Mouse (Mus musculus): Measurements from ENCODE around the gene Syndig1l. TPM values are rescaled to one million over a fixed set of nuclear protein-coding genes. Genes with fewer than 3 reads are reported as not detected.

Syndig1l gene
- polyA plus RNA-seq, 1 experiment from 2014 or later = not detected

DNA sequence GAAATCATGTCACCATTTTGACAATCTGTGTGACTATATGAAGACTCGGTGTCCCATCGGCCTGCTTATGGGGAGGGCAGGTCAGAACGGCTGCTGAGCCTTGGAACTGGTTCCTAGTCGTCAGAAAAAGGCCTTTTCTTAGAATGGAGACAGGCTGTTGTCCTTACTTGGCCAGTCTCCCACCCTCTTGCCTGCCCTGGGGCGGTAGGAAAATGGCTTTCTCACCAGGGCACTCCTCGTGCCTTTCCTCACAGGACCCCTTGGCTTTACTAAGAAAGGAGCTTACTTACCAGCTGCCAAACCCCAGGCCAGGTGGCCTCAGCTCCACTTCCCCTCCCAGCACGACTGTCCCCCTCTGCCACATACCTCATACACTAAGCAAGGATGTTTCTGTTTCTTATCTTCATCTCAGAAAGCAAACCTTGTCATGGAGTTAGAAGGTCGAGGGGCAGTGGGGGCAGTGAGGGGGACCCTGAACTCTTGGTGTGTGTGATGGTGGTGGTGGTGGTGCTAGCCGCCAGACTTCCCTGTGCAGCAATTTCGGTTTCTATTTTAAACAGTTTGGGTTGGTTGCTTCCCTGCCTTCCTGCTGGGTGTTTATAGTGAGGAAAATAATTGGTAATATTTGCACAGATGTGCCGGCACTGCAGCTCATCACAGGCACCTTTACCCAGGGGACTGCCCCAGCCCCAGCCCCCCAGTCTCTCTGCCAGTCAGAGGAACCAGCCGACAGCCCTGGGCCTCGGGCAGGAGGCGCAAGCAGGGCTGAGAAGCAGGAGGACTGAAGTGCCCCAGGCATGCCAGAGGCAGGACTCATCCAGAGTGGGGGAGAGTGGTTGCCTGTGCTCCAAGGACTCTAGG lies 23.7 kb downstream of the Syndig1l start:
- 0 out of 2 replicates have a peak overlapping the region, but pooled peaks have one; percentile 0 for H3K4me2 ChIP-seq
- H3K9me3 ChIP-seq = peaks cover 4% of the 10 kb centered on the region; the same call in 1 of the 2 replicates
- H3K4me1 ChIP-seq (replicated peaks) = peaks cover 18% of the 10 kb centered on the region
- no peak overlapping the region for H3K4me3 ChIP-seq (replicated peaks)
- 40% methylated on average over 14 of the region's 14 CpGs for WGBS
- no peak for ATAC-seq (ENCODE audit: insufficient number of reproducible peaks, insufficient read depth, low FRiP score, low TSS enrichment, low read depth)
- peaks cover 14% of the 10 kb centered on the region; the same call in 1 of the 2 replicates for H3K27me3 ChIP-seq
- H3K36me3 ChIP-seq = no peaks in the 10 kb centered on the region
- H3K27ac ChIP-seq = 0 out of 2 replicates have a peak overlapping the region, but pooled peaks have one; percentile 29
- no peak overlapping the region for H3K9ac ChIP-seq (replicated peaks)

DNA sequence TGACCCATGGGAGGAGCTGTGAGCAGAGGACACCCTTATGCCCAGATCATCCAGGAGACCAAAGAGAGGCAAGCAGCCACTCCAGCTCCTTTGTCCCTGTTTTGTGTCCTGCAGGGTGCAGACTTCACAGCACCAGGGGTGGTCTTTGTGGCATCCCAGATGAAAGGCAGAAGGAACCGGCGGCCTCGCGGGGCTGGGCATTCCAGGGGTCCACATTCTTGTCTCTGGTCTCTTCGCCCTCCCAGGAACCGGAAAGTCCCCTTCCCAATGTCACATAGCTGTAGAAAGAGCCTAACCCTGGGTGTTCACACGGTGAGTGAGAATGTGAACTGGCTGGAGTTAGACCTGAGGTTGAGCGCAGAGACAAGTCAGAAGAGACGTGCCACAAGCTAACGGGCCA lies 27.0 kb downstream of the Syndig1l start:
- Histone ChIP-seq H3K9me3 (peaks cover 4% of the 10 kb centered on the region; the same call in 1 of the 2 replicates), H3K27ac (no peak overlapping the region), H3K4me2 (no peak overlapping the region), H3K27me3 (peaks cover 14% of the 10 kb centered on the region; the same call in 1 of the 2 replicates), H3K9ac (replicated peaks) (no peak overlapping the region), H3K4me3 (replicated peaks) (no peak overlapping the region), H3K36me3 (no peaks in the 10 kb centered on the region), H3K4me1 (replicated peaks) (peaks cover 11% of the 10 kb centered on the region)
- ATAC-seq (ENCODE audit: insufficient number of reproducible peaks, insufficient read depth, low FRiP score, low TSS enrichment, low read depth) = no peak
- WGBS = 23% methylated on average over 10 of the region's 10 CpGs

DNA sequence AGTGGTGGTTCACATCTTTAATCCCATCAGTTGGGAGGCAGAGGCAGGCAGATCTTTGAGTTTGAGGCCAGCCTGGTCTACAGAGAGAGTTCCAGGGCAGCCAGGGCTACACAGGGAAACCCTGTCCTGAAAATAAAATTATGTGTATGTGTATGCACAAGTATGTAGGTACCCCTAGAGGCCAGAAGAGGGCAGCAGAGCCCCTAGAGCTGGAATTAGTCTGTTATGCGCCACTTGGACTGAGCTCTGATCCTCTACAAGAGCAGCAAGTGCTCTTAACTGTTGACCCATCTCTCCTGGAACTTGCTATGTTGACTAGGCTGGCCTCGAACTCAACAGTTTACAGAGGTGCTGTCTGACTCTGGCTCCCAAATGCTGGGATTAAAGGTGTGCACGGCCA lies 28.1 kb downstream of the Syndig1l start:
- Histone ChIP-seq H3K9me3 (peaks cover 4% of the 10 kb centered on the region; the same call in 1 of the 2 replicates), H3K27ac (no peak overlapping the region), H3K4me3 (replicated peaks) (no peak overlapping the region), H3K27me3 (peaks cover 14% of the 10 kb centered on the region; the same call in 1 of the 2 replicates), H3K9ac (replicated peaks) (no peak overlapping the region), H3K4me2 (no peak overlapping the region), H3K4me1 (replicated peaks) (peaks cover 11% of the 10 kb centered on the region), H3K36me3 (no peaks in the 10 kb centered on the region)
- ATAC-seq (ENCODE audit: insufficient number of reproducible peaks, insufficient read depth, low FRiP score, low TSS enrichment, low read depth) = no peak
- WGBS = 93% methylated on average over 3 of the region's 3 CpGs

DNA sequence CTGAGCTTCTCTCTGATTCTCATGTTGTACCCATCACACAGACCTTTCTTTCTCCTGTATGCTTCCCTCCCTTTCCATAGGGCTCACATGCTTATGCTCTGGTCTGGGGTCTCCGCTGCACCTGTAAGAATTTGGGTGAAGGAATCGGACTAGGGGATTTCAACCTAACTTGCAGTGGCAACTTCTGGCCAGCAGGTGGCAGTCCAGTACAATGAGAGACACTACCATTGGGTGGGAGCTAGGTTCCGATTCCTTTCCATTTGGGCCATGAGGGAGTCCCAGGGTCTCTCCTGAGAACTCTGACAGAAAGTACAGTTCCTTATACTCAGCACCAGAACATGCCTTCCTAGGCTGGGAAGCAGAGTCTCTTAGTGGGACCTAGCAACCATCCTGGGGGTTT lies 44.7 kb downstream of the Syndig1l start:
- Histone ChIP-seq H3K4me3 (replicated peaks) (no peak overlapping the region), H3K9ac (replicated peaks) (no peak overlapping the region), H3K27ac (no peak overlapping the region), H3K9me3 (no peaks in the 10 kb centered on the region), H3K4me2 (no peak overlapping the region), H3K4me1 (replicated peaks) (no peaks in the 10 kb centered on the region), H3K36me3 (no peaks in the 10 kb centered on the region), H3K27me3 (peaks cover 9% of the 10 kb centered on the region)
- 22% methylated on average over 3 of the region's 3 CpGs for WGBS
- ATAC-seq (ENCODE audit: insufficient number of reproducible peaks, insufficient read depth, low FRiP score, low TSS enrichment, low read depth) = no peak

DNA sequence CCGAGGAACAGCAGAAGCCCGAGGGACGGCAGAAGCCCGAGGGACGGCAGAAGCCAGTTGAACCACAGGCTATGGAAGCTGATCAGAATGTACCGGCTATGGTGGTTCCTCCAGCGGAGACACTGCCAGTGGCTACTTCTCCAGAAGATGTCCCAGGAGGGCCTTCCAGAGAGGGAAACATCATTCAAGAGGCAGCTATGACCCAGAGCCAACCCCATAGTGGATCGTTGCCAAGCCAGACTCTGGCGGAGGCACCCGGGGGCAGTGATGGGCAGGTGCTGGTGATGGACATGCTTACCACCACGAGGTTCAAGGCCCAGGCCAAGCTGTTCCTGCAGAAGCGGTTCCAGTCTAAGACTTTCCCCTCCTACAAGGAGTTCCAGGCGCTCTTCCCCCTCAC lies 48.4 kb downstream of the Syndig1l start:
- Histone ChIP-seq H3K9me3 (no peaks in the 10 kb centered on the region), H3K27ac (no peak overlapping the region), H3K4me1 (replicated peaks) (no peaks in the 10 kb centered on the region), H3K9ac (replicated peaks) (no peak overlapping the region), H3K27me3 (peaks cover 13% of the 10 kb centered on the region; the same call in 1 of the 2 replicates), H3K4me3 (replicated peaks) (no peak overlapping the region), H3K36me3 (no peaks in the 10 kb centered on the region), H3K4me2 (no peak overlapping the region)
- 88% methylated on average over 13 of the region's 13 CpGs for WGBS
- ATAC-seq (ENCODE audit: insufficient number of reproducible peaks, insufficient read depth, low FRiP score, low TSS enrichment, low read depth) = no peak

DNA sequence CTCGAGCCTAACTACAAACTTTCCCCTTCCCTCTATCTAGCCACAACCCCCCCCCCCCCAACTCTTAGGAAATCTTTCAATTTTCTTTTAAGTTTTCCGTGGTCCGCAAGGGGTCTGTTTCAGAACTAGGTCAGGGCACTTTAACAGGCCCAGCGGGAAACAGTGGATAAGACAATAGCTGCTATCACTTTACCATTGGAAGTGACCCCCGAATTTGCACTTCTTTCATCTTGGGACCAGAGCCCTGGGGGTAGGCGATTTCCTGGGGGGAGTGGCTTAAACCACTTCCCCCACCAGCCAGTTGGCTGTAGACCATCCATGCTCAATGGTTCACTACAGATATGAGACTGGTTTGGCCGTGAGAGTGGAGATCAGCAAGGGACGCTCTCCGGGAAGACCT lies 58.0 kb downstream of the Syndig1l start, which contains the start of gene Vrtn:
Gene Vrtn (plus strand): TSS at position 366 of the 400 bp plus-strand sequence.
- Histone ChIP-seq H3K27me3 (peaks cover 60% of the 10 kb centered on the region), H3K4me3 (replicated peaks) (no peak within 1 kb of the TSS; the same call in 1 of the 2 replicates)

DNA sequence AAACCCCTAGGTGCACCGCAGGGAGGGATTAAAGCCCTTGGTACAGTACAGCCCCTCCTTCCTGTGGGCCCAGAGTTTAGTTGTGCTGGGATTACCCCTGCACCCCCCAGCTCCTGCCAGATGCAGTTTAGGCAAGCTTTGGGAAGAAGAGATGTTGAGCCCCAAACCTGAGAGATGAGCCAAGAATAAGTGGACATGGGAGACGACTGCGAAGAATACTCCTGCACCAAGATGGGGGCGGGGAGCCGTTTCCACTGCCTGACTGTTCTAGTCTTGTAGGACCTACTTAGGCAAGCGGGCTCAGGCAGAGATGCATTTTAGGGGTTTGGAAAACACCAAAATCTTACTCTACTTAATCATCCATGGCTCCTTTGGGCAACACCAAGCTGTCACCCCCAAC lies 58.4 kb downstream of the Syndig1l start:
- H3K4me3 ChIP-seq (replicated peaks) = no peak overlapping the region
- H3K9me3 ChIP-seq = peaks cover 4% of the 10 kb centered on the region; the same call in 1 of the 2 replicates
- no peak overlapping the region for H3K27ac ChIP-seq
- H3K9ac ChIP-seq (replicated peaks) = no peak overlapping the region
- 16% methylated on average over 6 of the region's 6 CpGs for WGBS
- no peak for ATAC-seq (ENCODE audit: insufficient number of reproducible peaks, insufficient read depth, low FRiP score, low TSS enrichment, low read depth)
- peaks cover 18% of the 10 kb centered on the region for H3K4me1 ChIP-seq (replicated peaks)
- peaks cover 60% of the 10 kb centered on the region for H3K27me3 ChIP-seq
- no peaks in the 10 kb centered on the region for H3K36me3 ChIP-seq
- H3K4me2 ChIP-seq = no peak overlapping the region

More for the DNA sequence above, 58.0 kb downstream of the Syndig1l start, which contains the start of gene Vrtn:
- Histone ChIP-seq H3K9ac (replicated peaks) (no peak within 1 kb of the TSS), H3K4me1 (replicated peaks) (peaks cover 18% of the 10 kb centered on the region), H3K36me3 (no peaks in the 10 kb centered on the region), H3K4me2 (0 out of 2 replicates have a peak within 1 kb of the TSS, but pooled peaks have one; percentile 42), H3K27ac (no peak within 1 kb of the TSS), H3K9me3 (peaks cover 4% of the 10 kb centered on the region; the same call in 1 of the 2 replicates)
- ATAC-seq (ENCODE audit: insufficient number of reproducible peaks, insufficient read depth, low FRiP score, low TSS enrichment, low read depth) = no peak
- WGBS = 7% methylated on average over 9 of the region's 9 CpGs

DNA sequence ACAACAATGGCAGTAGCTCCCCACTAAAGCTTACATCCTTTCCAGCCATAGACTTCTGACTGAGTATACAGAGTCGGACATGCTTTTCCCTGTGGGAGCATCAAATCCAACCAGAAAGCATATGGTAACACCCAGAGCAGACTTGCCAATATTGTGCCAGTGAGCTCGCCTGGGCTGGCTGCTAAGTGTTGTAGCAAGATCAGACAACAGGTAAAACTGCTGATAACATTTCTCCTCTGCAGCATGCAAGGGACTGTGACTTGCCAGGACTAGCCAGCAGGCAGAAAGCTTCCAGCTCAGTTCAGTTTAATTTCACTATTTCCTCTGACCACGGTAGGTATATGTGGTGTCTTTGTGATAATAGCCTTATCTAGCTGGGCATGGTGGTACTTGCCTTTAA lies 66.8 kb downstream of the Syndig1l start:
- no peak overlapping the region for H3K9ac ChIP-seq (replicated peaks)
- H3K27ac ChIP-seq = no peak overlapping the region
- H3K36me3 ChIP-seq = no peaks in the 10 kb centered on the region
- no peak for ATAC-seq (ENCODE audit: insufficient number of reproducible peaks, insufficient read depth, low FRiP score, low TSS enrichment, low read depth)
- H3K27me3 ChIP-seq = peaks cover 9% of the 10 kb centered on the region
- H3K4me1 ChIP-seq (replicated peaks) = no peaks in the 10 kb centered on the region
- 74% methylated on average over 3 of the region's 3 CpGs for WGBS
- H3K9me3 ChIP-seq = no peaks in the 10 kb centered on the region
- H3K4me2 ChIP-seq = no peak overlapping the region
- H3K4me3 ChIP-seq (replicated peaks) = no peak overlapping the region

Other genes starting within 250 kb of the Syndig1l start
- 32.5 and 35.0 TPM in 2 replicates for gene Aldh6a1, start 247.8 kb downstream of the Syndig1l start, polyA plus RNA-seq (2016; fragmentation: Nextera tagmentation; extraction: Ambion mirVana)
- 29.5 and 30.6 TPM in 2 replicates for gene Lin52, start 247.4 kb downstream of the Syndig1l start, polyA plus RNA-seq (2016; fragmentation: Nextera tagmentation; extraction: Ambion mirVana)
- gene Vsx2, start 129.1 kb downstream of the Syndig1l start, polyA plus RNA-seq (2016; fragmentation: Nextera tagmentation; extraction: Ambion mirVana) = 0.13 and 0.24 TPM in 2 replicates
- gene Abcd4, start 81.4 kb downstream of the Syndig1l start, polyA plus RNA-seq (2016; fragmentation: Nextera tagmentation; extraction: Ambion mirVana) = 16.3 and 17.8 TPM in 2 replicates
- not detected in 2 replicates for gene Vrtn, start 57.8 kb downstream of the Syndig1l start, polyA plus RNA-seq (2016; fragmentation: Nextera tagmentation; extraction: Ambion mirVana)
- 67.1 and 67.4 TPM in 2 replicates for gene Npc2, start 74.3 kb upstream of the Syndig1l start, polyA plus RNA-seq (2016; fragmentation: Nextera tagmentation; extraction: Ambion mirVana)
- gene Isca2, start 74.4 kb upstream of the Syndig1l start, polyA plus RNA-seq (2016; fragmentation: Nextera tagmentation; extraction: Ambion mirVana) = 145 and 148 TPM in 2 replicates
- gene Ltbp2, start 177.7 kb upstream of the Syndig1l start, polyA plus RNA-seq (2016; fragmentation: Nextera tagmentation; extraction: Ambion mirVana) = 0.20 and 0.58 TPM in 2 replicates